Mouse (Mus musculus): ENCODE results near the gene Eif4e2. TPM values are rescaled to one million over a fixed set of nuclear protein-coding genes. Genes with fewer than 3 reads are reported as not detected.

Eif4e2 gene
- polyA plus RNA-seq, 1 experiment from 2014 or later: 172 TPM

DNA sequence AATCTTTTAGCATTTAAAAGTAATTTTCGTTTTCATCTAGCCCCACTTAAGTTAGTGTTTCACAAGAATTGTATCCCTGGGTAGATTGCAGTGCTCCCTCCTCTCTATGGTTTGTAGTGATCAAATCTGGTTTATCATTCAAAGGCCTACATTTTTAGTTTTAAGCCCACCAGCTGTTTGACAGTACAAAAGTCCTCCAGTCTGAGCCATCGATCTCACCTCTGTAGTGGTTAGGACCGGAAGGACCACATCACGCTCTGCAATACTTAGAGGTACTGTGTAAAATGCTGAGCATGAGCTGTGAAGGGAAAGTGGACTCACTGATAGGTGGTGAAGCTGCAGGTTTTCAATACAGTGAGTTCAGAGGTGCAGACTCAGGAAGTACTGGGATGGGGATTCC is 1.0 kb downstream of the Eif4e2 start:
- H3K36me3 ChIP-seq (ENCODE audit: control insufficient read depth, insufficient read depth, low read length): 0 out of 2 replicates have a peak, but pooled peaks cover 6% of the 10 kb centered on the region
- peak overlapping the region; percentile 73 for H3K4me2 ChIP-seq (ENCODE audit: low read depth, low read length)
- no peak for ATAC-seq
- peak overlapping the region; percentile 21; the same call in 1 of the 2 replicates for H3K27ac ChIP-seq (ENCODE audit: low read length)
- peak overlapping the region; percentile 99 for H3K9ac ChIP-seq (ENCODE audit: low read depth, low read length)
- peaks cover 20% of the 10 kb centered on the region for H3K4me1 ChIP-seq (ENCODE audit: control insufficient read depth, insufficient read depth, low read length)
- no peaks in the 10 kb centered on the region for H3K9me3 ChIP-seq (ENCODE audit: control insufficient read depth, low read length)
- H3K4me3 ChIP-seq (ENCODE audit: low read length): peak overlapping the region; percentile 84
- H3K27me3 ChIP-seq (replicated peaks; ENCODE audit: control insufficient read depth, insufficient read depth, low read length): no peaks in the 10 kb centered on the region
- 19% methylated on average over 4 of the region's 4 CpGs for WGBS

DNA sequence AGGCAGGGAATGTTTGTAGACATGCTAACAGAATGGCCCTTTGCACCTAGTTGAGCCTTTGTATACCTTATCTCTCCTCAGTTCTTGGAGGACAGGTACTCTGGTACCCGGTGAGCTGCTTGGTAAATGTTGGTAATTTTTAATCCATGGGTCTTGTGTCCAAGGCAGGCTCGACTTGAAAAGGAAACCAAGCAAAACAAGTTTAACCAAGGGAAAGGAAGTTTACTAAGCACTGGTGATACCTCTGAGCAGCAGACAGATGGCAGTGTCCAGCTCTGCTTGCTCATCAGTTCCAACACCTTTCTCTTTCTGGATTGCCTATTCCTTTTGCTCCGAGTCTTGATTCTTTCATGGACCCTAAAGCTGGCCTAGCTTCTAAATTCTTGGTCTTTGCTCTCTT is 4.2 kb downstream of the Eif4e2 start:
- WGBS: 57% methylated on average over 3 of the region's 3 CpGs
- H3K4me3 ChIP-seq (ENCODE audit: low read length): no peak overlapping the region

DNA sequence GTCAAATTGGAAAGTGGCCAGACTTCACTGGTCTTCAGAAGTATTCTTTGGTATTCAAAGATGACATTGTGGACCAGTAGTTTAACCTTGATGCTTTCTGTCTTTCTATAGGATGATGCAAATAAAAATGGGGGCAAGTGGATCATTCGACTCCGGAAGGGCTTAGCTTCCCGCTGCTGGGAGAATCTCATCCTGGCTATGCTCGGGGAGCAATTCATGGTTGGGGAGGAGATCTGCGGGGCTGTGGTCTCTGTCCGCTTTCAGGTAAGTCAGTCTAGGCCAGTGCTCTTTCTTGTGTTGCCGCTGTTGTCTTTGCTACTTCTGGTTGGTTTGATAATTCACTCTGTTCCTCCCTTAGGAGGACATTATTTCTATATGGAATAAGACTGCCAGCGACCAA is 12.0 kb downstream of the Eif4e2 start:
- no peak overlapping the region for H3K4me3 ChIP-seq (ENCODE audit: low read length)
- H3K27ac ChIP-seq (ENCODE audit: low read length): no peak overlapping the region
- 95% methylated on average over 8 of the region's 8 CpGs for WGBS
- no peaks in the 10 kb centered on the region for H3K27me3 ChIP-seq (replicated peaks; ENCODE audit: control insufficient read depth, insufficient read depth, low read length)
- no peaks in the 10 kb centered on the region for H3K9me3 ChIP-seq (ENCODE audit: control insufficient read depth, low read length)
- H3K9ac ChIP-seq (ENCODE audit: low read depth, low read length): no peak overlapping the region
- no peak for ATAC-seq
- H3K36me3 ChIP-seq (ENCODE audit: control insufficient read depth, insufficient read depth, low read length): peaks cover 32% of the 10 kb centered on the region
- no peak overlapping the region for H3K4me2 ChIP-seq (ENCODE audit: low read depth, low read length)
- H3K4me1 ChIP-seq (ENCODE audit: control insufficient read depth, insufficient read depth, low read length): no peaks in the 10 kb centered on the region

More for the DNA sequence above, 4.2 kb downstream of the Eif4e2 start:
- Histone ChIP-seq H3K27ac (ENCODE audit: low read length) (no peak overlapping the region), H3K36me3 (ENCODE audit: control insufficient read depth, insufficient read depth, low read length) (peaks cover 23% of the 10 kb centered on the region), H3K4me1 (ENCODE audit: control insufficient read depth, insufficient read depth, low read length) (peaks cover 20% of the 10 kb centered on the region), H3K4me2 (ENCODE audit: low read depth, low read length) (no peak overlapping the region), H3K27me3 (replicated peaks; ENCODE audit: control insufficient read depth, insufficient read depth, low read length) (no peaks in the 10 kb centered on the region), H3K9me3 (ENCODE audit: control insufficient read depth, low read length) (no peaks in the 10 kb centered on the region), H3K9ac (ENCODE audit: low read depth, low read length) (no peak overlapping the region)
- ATAC-seq: no peak

DNA sequence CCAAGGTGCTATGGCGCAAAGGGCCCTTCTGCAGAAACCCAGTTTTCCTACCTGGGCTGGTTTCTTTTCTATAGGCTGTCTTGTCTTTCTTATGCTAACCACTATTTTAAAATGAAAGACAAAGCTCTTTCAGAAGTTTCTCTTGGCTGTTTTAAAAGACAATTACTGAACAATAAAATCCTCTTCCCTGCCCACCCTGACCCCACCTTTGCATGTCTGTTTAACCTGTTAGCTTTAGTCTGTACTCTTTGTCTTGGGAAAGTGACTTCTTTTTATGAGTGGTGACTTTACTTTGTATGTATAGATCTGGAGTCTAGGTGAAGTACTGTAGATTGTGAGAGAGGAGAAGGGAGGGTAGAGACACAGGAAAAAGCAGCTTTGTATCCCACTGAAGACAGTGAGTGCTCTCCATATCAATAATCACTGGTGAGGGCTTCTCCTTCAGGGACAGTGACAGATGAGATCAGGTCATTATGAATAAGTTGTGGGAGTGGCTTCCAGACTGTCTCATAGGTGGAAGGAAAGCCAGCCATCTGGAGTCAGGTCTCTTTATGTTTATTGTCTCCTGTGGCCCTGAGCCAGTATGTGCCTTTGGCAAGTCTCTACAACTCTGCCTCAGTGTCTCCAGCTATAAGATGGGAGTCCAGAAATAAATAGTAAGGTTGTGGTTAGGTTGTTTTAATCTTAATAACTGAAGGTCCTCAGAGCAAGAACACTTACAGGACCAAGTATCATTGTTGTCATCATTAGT is 12.9 kb downstream of the Eif4e2 start:
- no peak for ATAC-seq
- Histone ChIP-seq H3K27ac (ENCODE audit: low read length) (no peak overlapping the region), H3K4me2 (ENCODE audit: low read depth, low read length) (no peak overlapping the region), H3K9ac (ENCODE audit: low read depth, low read length) (no peak overlapping the region), H3K27me3 (replicated peaks; ENCODE audit: control insufficient read depth, insufficient read depth, low read length) (no peaks in the 10 kb centered on the region), H3K36me3 (ENCODE audit: control insufficient read depth, insufficient read depth, low read length) (peaks cover 26% of the 10 kb centered on the region), H3K4me1 (ENCODE audit: control insufficient read depth, insufficient read depth, low read length) (no peaks in the 10 kb centered on the region), H3K4me3 (ENCODE audit: low read length) (no peak overlapping the region), H3K9me3 (ENCODE audit: control insufficient read depth, low read length) (no peaks in the 10 kb centered on the region)
- WGBS: 97% methylated on average over 1 of the region's 1 CpGs

DNA sequence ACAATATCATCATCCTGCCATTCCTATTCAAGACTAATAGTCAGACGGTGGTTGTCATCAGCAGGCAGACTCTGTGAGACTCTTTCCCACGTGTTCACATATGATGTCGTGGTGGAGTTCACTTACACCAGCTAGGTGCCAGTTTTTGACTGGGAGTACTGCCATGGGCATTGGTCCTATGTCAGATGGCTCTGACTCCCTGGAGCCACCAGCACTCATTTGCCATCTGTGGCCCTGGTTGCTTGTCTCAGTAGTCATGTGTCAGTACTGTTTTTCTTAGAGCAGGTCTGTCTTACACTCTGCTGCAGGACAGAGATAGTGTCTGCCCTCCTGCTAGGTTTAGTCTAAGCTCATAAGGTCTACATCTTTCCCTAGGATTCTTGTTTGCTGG is 13.4 kb downstream of the Eif4e2 start:
- H3K36me3 ChIP-seq (ENCODE audit: control insufficient read depth, insufficient read depth, low read length): peaks cover 21% of the 10 kb centered on the region
- no peak overlapping the region for H3K9ac ChIP-seq (ENCODE audit: low read depth, low read length)
- no peaks in the 10 kb centered on the region for H3K4me1 ChIP-seq (ENCODE audit: control insufficient read depth, insufficient read depth, low read length)
- no peak overlapping the region for H3K4me3 ChIP-seq (ENCODE audit: low read length)
- H3K27ac ChIP-seq (ENCODE audit: low read length): no peak overlapping the region
- H3K9me3 ChIP-seq (ENCODE audit: control insufficient read depth, low read length): no peaks in the 10 kb centered on the region
- H3K4me2 ChIP-seq (ENCODE audit: low read depth, low read length): no peak overlapping the region
- ATAC-seq: no peak
- WGBS: 93% methylated on average over 3 of the region's 3 CpGs
- H3K27me3 ChIP-seq (replicated peaks; ENCODE audit: control insufficient read depth, insufficient read depth, low read length): no peaks in the 10 kb centered on the region

DNA sequence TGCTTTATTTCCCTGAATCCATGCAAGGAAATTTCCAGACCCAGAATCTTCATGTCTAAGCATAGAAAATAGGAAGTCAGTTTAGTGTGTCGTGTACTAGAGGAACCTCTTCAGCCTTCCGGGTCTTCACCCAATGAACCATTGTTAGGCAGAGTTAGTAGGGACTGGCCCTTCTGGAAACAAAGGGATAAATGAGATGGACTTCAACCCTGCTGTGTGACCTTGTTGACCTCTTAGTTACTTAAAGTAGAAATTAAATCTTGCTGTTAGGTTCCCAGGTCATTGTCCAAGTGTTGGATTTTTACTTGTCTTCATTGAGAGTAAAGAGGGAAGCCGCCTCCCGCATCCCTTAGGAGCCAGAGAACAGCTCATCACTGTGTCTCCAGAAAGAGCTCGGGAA is 16.9 kb downstream of the Eif4e2 start:
- no peak for ATAC-seq
- H3K27me3 ChIP-seq (replicated peaks; ENCODE audit: control insufficient read depth, insufficient read depth, low read length): no peaks in the 10 kb centered on the region
- H3K4me3 ChIP-seq (ENCODE audit: low read length): no peak overlapping the region
- H3K36me3 ChIP-seq (ENCODE audit: control insufficient read depth, insufficient read depth, low read length): peaks cover 15% of the 10 kb centered on the region; the same call in 1 of the 2 replicates
- no peak overlapping the region for H3K4me2 ChIP-seq (ENCODE audit: low read depth, low read length)
- WGBS: 89% methylated on average over 5 of the region's 5 CpGs
- no peak overlapping the region for H3K27ac ChIP-seq (ENCODE audit: low read length)
- H3K4me1 ChIP-seq (ENCODE audit: control insufficient read depth, insufficient read depth, low read length): no peaks in the 10 kb centered on the region
- H3K9me3 ChIP-seq (ENCODE audit: control insufficient read depth, low read length): no peaks in the 10 kb centered on the region
- H3K9ac ChIP-seq (ENCODE audit: low read depth, low read length): no peak overlapping the region

DNA sequence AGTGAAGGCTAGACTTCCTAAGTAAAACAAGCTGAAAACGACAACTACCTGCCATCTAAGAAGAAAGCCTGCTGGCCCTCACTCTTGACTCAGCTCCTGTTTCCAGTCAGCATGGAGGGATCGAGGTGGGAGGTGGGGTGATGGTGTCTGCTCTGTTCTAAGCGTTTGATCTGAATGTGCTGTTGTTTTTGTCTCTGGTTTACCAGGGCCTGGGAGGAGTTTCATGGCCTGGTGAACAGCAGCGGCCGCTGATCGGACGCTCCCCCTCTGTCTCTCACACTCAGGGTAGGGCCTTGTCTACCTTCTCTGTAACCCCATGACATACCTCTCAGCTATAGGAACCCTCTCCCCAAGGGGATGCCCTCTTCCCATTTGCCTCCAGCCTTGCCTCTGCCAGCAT is 18.5 kb downstream of the Eif4e2 start:
- Histone ChIP-seq H3K4me1 (ENCODE audit: control insufficient read depth, insufficient read depth, low read length) (no peaks in the 10 kb centered on the region), H3K36me3 (ENCODE audit: control insufficient read depth, insufficient read depth, low read length) (peaks cover 14% of the 10 kb centered on the region; the same call in 1 of the 2 replicates), H3K4me3 (ENCODE audit: low read length) (no peak overlapping the region), H3K9ac (ENCODE audit: low read depth, low read length) (no peak overlapping the region), H3K27ac (ENCODE audit: low read length) (no peak overlapping the region), H3K9me3 (ENCODE audit: control insufficient read depth, low read length) (no peaks in the 10 kb centered on the region), H3K27me3 (replicated peaks; ENCODE audit: control insufficient read depth, insufficient read depth, low read length) (no peaks in the 10 kb centered on the region), H3K4me2 (ENCODE audit: low read depth, low read length) (no peak overlapping the region)
- ATAC-seq: no peak
- 75% methylated on average over 7 of the region's 7 CpGs for WGBS

DNA sequence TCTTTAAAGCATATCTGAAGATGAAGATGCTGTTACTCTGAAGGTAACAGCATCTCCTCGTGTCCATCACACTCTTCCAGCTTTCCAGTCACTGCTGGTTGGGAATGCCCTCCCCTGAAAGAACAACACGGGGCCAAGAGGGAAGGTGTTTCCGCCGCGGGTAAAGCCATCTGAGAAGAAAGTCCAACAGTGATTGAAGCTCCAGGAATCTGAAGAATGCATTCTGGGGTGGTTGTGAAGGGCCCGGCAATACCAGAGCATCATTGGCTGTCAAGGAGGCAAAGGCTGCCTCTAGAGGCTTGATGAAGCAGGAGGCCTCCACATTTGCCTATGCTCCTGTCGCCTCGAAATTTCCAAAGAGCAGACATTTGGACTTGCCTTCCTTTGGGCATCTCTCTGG is 25.3 kb downstream of the Eif4e2 start:
- Histone ChIP-seq H3K36me3 (ENCODE audit: control insufficient read depth, insufficient read depth, low read length) (no peaks in the 10 kb centered on the region), H3K9ac (ENCODE audit: low read depth, low read length) (no peak overlapping the region), H3K4me1 (ENCODE audit: control insufficient read depth, insufficient read depth, low read length) (no peaks in the 10 kb centered on the region), H3K27ac (ENCODE audit: low read length) (no peak overlapping the region), H3K27me3 (replicated peaks; ENCODE audit: control insufficient read depth, insufficient read depth, low read length) (no peaks in the 10 kb centered on the region), H3K9me3 (ENCODE audit: control insufficient read depth, low read length) (no peaks in the 10 kb centered on the region), H3K4me2 (ENCODE audit: low read depth, low read length) (no peak overlapping the region), H3K4me3 (ENCODE audit: low read length) (no peak overlapping the region)
- WGBS: 48% methylated on average over 8 of the region's 8 CpGs
- ATAC-seq: no peak

DNA sequence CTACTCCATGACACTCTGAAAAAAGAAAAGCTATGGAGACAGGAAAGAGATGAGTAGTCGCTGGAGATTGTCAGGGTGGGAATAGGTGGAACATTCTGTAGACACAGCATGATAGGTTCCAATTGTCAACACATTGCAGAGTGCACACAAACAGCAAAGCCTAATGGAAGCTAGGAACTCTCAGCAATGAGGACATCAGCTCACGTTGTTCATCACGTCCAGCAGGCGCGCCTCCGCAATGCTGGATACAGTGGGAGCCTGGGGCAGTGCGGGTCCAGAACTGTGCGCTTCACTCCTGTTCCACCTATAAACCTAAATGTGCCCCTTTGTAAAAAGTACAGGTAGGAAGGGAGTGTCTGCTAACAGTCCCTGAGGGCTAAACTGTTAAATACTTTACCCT is 29.3 kb downstream of the Eif4e2 start:
- Histone ChIP-seq H3K27ac (ENCODE audit: low read length) (no peak overlapping the region), H3K4me3 (ENCODE audit: low read length) (no peak overlapping the region), H3K9me3 (ENCODE audit: control insufficient read depth, low read length) (no peaks in the 10 kb centered on the region), H3K4me1 (ENCODE audit: control insufficient read depth, insufficient read depth, low read length) (no peaks in the 10 kb centered on the region), H3K27me3 (replicated peaks; ENCODE audit: control insufficient read depth, insufficient read depth, low read length) (no peaks in the 10 kb centered on the region), H3K4me2 (ENCODE audit: low read depth, low read length) (no peak overlapping the region), H3K9ac (ENCODE audit: low read depth, low read length) (no peak overlapping the region), H3K36me3 (ENCODE audit: control insufficient read depth, insufficient read depth, low read length) (no peaks in the 10 kb centered on the region)
- no peak for ATAC-seq
- 89% methylated on average over 8 of the region's 8 CpGs for whole genome bisulfite sequencing

DNA sequence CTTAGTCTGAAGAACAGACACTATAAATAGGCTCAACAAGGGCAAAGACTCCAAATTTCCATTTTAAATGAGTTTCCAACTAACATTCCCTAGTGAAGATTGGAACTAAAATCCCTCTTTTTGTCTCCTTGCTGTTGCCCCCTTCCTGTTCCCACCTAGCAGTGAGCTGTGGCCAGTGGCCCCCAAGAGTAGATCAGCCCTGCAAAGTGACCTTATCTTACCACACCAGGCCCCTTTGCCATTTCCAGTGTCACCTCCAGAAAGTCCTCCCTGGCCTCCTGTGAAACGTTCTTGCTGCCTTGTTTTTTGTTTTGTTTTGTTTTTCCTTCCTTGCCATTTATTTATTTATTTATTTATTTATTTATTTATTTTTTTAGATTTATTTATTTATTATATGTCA is 31.7 kb downstream of the Eif4e2 start:
- no peaks in the 10 kb centered on the region for H3K27me3 ChIP-seq (replicated peaks; ENCODE audit: control insufficient read depth, insufficient read depth, low read length)
- no peaks in the 10 kb centered on the region for H3K36me3 ChIP-seq (ENCODE audit: control insufficient read depth, insufficient read depth, low read length)
- no peaks in the 10 kb centered on the region for H3K4me1 ChIP-seq (ENCODE audit: control insufficient read depth, insufficient read depth, low read length)
- no peaks in the 10 kb centered on the region for H3K9me3 ChIP-seq (ENCODE audit: control insufficient read depth, low read length)
- no peak overlapping the region for H3K4me3 ChIP-seq (ENCODE audit: low read length)
- no peak overlapping the region for H3K4me2 ChIP-seq (ENCODE audit: low read depth, low read length)
- 31% methylated on average over 1 of the region's 1 CpGs for WGBS
- ATAC-seq: no peak
- no peak overlapping the region for H3K9ac ChIP-seq (ENCODE audit: low read depth, low read length)
- H3K27ac ChIP-seq (ENCODE audit: low read length): no peak overlapping the region

Measured in intestine, embryonic 16.5 days (tissue).